12 mouse cellular contexts compared by ENCODE assay signal in genomic region chr8:48300061-48300460, GRCm38 (mm10).
DNase-seq lines count a peak whose midpoint lies in the region; ATAC-seq and TF ChIP-seq lines count a peak whose summit lies in the region.
"Had no signal": no experiment of that assay in that cellular context is flagged by ENCODE, and none has a peak within 500 bp of the region (broad histone marks: within the 10 kb centered on the region; RNA-seq: fewer than 3 reads in every experiment).

No protein-coding gene starts in this region.

- H3K36me3 ChIP-seq in forebrain, embryonic 13.5 days (ENCODE audit: poor library complexity, severe bottlenecking) = peaks cover 36% of the 10 kb centered on the region
- peaks cover 72% of the 10 kb centered on the region for H3K36me3 ChIP-seq in forebrain, embryonic 10.5 days (replicated peaks)
- H3K36me3 ChIP-seq in stomach, postnatal 0 days (ENCODE audit: control insufficient read depth, insufficient read depth, low read length) = no peaks in the 10 kb centered on the region

- TF ChIP-seq EP300 in stomach, postnatal 0 days (optimal IDR thresholded peaks at IDR 0.05) = no peak

- ATAC-seq in forebrain, embryonic 13.5 days = 0 out of 2 replicates have a peak, but pooled peaks have one; percentile 25
- ATAC-seq in stomach, postnatal 0 days (ENCODE audit: low FRiP score, low TSS enrichment) = no peak
- no peak for ATAC-seq in activated CD4-positive, CD25-positive, alpha-beta regulatory T cell, adult 4 months

- peak overlapping the region; percentile 59; the same call in 1 of the 2 replicates for H3K27ac ChIP-seq in forebrain, embryonic 13.5 days
- no peak overlapping the region for H3K27ac ChIP-seq in forebrain, embryonic 10.5 days
- no peak overlapping the region for H3K27ac ChIP-seq in stomach, postnatal 0 days (replicated peaks)
- H3K27ac ChIP-seq: heart, adult 2 months; midbrain, embryonic 10.5 days had no signal

- no peaks in the 10 kb centered on the region for H3K27me3 ChIP-seq in forebrain, embryonic 13.5 days
- H3K27me3 ChIP-seq in forebrain, embryonic 10.5 days (ENCODE audit: poor library complexity, severe bottlenecking) = no peaks in the 10 kb centered on the region
- no peaks in the 10 kb centered on the region for H3K27me3 ChIP-seq in stomach, postnatal 0 days (ENCODE audit: control insufficient read depth, insufficient read depth, low read length)

- TF ChIP-seq CTCF in stomach, postnatal 0 days (IDR thresholded peaks at IDR 0.05; ENCODE audit: low read depth) = no peak

- no peaks in the 10 kb centered on the region for H3K9me3 ChIP-seq in forebrain, embryonic 13.5 days (replicated peaks)
- peaks cover 2% of the 10 kb centered on the region; the same call in 1 of the 2 replicates for H3K9me3 ChIP-seq in forebrain, embryonic 10.5 days
- no peaks in the 10 kb centered on the region for H3K9me3 ChIP-seq in stomach, postnatal 0 days (ENCODE audit: control insufficient read depth, low read length)

- H3K4me2 ChIP-seq in forebrain, embryonic 13.5 days = no peak overlapping the region
- peak overlapping the region; percentile 23; the same call in 1 of the 2 replicates for H3K4me2 ChIP-seq in stomach, postnatal 0 days (replicated peaks; ENCODE audit: low read depth)

- H3K4me1 ChIP-seq in forebrain, embryonic 13.5 days = peaks cover 13% of the 10 kb centered on the region; the same call in 1 of the 2 replicates
- H3K4me1 ChIP-seq in forebrain, embryonic 10.5 days = no peaks in the 10 kb centered on the region
- H3K4me1 ChIP-seq in stomach, postnatal 0 days (replicated peaks; ENCODE audit: control insufficient read depth, insufficient read depth) = no peaks in the 10 kb centered on the region
- H3K4me1 ChIP-seq: midbrain, embryonic 10.5 days had no signal

- no peak overlapping the region for H3K4me3 ChIP-seq in forebrain, embryonic 13.5 days
- H3K4me3 ChIP-seq in forebrain, embryonic 10.5 days = no peak overlapping the region
- H3K4me3 ChIP-seq in stomach, postnatal 0 days (ENCODE audit: low read depth, low read length) = no peak overlapping the region
- H3K4me3 ChIP-seq: heart, adult 2 months; midbrain, embryonic 10.5 days had no signal

- DNase-seq in forebrain, embryonic 10.5 days (ENCODE audit: extremely low spot score, low spot score) = no peak
- DNase-seq in kidney, postnatal 4 days = peak; percentile 12 to 28
- DNase-seq in kidney, postnatal 25 days = no peak
- DNase-seq in hindlimb bud, embryonic 11.5 days (ENCODE audit: extremely low spot score, low read depth, low spot score) = peak; percentile 89
- DNase-seq in stomach, postnatal 0 days (ENCODE audit: low spot score) = no peak
- no peak for DNase-seq in urinary bladder, postnatal 10 days (ENCODE audit: low spot score)
- DNase-seq: heart, adult 2 months; heart, postnatal 4 days; right cerebral cortex, postnatal 4 days had no signal

- H3K9ac ChIP-seq in forebrain, embryonic 13.5 days = no peak overlapping the region
- H3K9ac ChIP-seq in stomach, postnatal 0 days (ENCODE audit: low read length) = no peak overlapping the region

- 64% methylated on average over 8 of the region's 8 CpGs for WGBS in forebrain, embryonic 13.5 days
- WGBS in forebrain, embryonic 10.5 days = 80% methylated on average over 8 of the region's 8 CpGs
- 49% methylated on average over 8 of the region's 8 CpGs for WGBS in stomach, postnatal 0 days

Comparison
In these comparisons a context has a peak if more than half of its experiments do, and no peak if none do; other contexts are left out.
1. DNase-seq: peak in kidney, postnatal 4 days (2 of 2) and hindlimb bud, embryonic 11.5 days (single experiment); none in forebrain, embryonic 10.5 days (single experiment), kidney, postnatal 25 days (0 of 2), stomach, postnatal 0 days (single experiment) and urinary bladder, postnatal 10 days (single experiment).